Mouse (Mus musculus): ENCODE data around the gene Olfr429. TPM values are rescaled to one million over a fixed set of nuclear protein-coding genes. Genes with fewer than 3 reads are reported as not detected.

The Olfr429 gene
- total RNA-seq, 2 experiments from 2014 or later, result not detected

Other genes with a start within 250 kb of the Olfr429 start
- gene Ifi211, start 171.3 kb upstream of the Olfr429 start, total RNA-seq (2021), result under 1 TPM; 0.24 to 0.36 TPM
- gene Mndal, start 141.8 kb upstream of the Olfr429 start, total RNA-seq (2021), result 1 to 10 TPM; 5.5 to 5.8 TPM
- gene Ifi203, start 141.7 kb upstream of the Olfr429 start, total RNA-seq (2021), result 1 to 10 TPM; 4.7 to 5.7 TPM
- not detected for gene Ifi202b, start 101.6 kb upstream of the Olfr429 start, total RNA-seq (2021)
- under 1 TPM in 1 of 2 experiments, not detected in 1; 0.33 TPM for gene Ifi205, start 52.5 kb upstream of the Olfr429 start, total RNA-seq (2021)
- gene Olfr433, start 43.6 kb upstream of the Olfr429 start, total RNA-seq (2021), result not detected
- not detected for gene Olfr432, start 35.1 kb upstream of the Olfr429 start, total RNA-seq (2021)
- gene Olfr430, start 17.7 kb upstream of the Olfr429 start, total RNA-seq (2021), result not detected
- not detected for gene Olfr427, start 12.6 kb downstream of the Olfr429 start, total RNA-seq (2021)
- not detected for gene Olfr231, start 36.8 kb downstream of the Olfr429 start, total RNA-seq (2021)
- gene Olfr424, start 47.2 kb downstream of the Olfr429 start, total RNA-seq (2021), result not detected
- gene Olfr420, start 71.3 kb downstream of the Olfr429 start, total RNA-seq (2021), result not detected
- 10 to 100 TPM in 1 of 2 experiments, 1 to 10 TPM in 1; 9.8 to 13.5 TPM for gene Spta1, start 88.4 kb downstream of the Olfr429 start, total RNA-seq (2021)
- not detected for gene Olfr419, start 167.7 kb downstream of the Olfr429 start, total RNA-seq (2021)
- not detected for gene Mptx1, start 246.2 kb downstream of the Olfr429 start, total RNA-seq (2021)